Mouse (Mus musculus): ENCODE data around the gene Rc3h2.

Gene Rc3h2

GRCm38 (mm10) chr2:37338497-37339187 is 84.1 kb downstream of the Rc3h2 start:
- peak; percentile 26 for DNase-seq (ENCODE audit: low spot score)

GRCm38 (mm10) chr2:37333321-37333720 is 89.4 kb downstream of the Rc3h2 start:
- DNase-seq (ENCODE audit: low spot score), result no peak

GRCm38 (mm10) chr2:37326215-37326614 is 96.5 kb downstream of the Rc3h2 start, which contains the start of gene Olfr368:
Olfr368 (plus strand) TSS chr2:37326515.
- no peak for DNase-seq (ENCODE audit: low spot score)
